Mouse (Mus musculus) 3134 (cell line): ENCODE measurements around the gene Kit.

Source experiments
- DNase-seq: peaks from one replicate; pipeline ENCODE4 v3.0.0-alpha.2; 2011; ENCODE audit warnings: low spot score; ENCODE audit not compliant: insufficient read length; ENCODE audit errors: extremely low read depth

Gene Kit

DNA sequence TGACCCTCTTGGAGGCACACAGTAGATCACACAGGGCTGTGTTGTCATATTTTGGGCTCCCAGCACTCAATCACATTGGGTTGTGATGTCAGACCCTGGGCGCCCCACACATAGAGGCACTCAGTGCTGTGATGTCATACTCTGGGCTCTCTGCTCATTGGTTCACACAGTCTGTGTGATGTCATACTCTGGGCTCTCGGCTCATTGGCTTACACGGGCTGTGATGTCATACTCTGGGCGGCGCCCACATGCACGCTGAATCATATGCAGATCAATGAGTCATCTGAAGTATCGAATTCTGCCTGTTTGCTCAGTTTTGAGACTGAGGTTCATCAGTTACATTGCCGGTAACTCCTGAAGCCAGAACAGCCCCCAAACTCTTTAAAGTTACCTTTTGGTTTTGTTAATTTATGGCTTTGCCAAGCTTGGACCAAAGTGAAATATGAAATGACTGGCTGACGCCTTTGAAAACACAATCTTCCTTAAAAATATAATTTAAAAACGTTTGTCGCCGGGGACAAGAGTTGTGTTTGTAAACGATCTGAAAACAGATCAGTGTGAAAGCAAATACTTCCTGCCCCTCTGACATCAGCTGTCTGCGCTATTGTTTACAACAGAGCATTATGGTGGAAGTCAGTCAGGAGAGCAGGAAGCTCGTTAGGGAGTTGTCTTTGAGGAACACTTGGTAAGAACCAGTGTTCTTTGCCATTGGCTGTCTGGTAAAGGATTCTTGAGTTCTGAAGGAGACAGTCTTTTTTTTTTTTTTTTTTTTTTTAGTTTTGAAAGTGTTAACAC, 15.0 kb downstream of the Kit start:
- no peak for DNase-seq

DNA sequence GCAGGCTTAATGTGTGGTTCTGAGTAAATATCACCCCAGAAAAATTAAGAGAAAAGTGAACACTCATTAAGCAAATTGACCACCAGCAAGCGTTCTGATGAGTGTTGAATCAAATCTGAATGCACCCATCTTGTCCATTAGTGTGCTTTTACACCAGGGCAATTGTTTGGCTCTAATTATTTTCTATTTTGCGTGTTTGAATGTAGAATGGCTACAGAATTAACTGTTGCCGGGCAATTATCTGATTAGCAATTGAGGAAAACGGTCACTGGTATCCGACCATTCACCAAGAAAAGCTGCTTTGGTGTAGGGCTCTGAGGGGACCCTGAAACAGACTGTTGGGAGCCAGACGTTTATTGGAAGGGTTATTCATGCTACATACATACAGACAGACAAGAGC, 16.2 kb downstream of the Kit start:
- no peak for DNase-seq

DNA sequence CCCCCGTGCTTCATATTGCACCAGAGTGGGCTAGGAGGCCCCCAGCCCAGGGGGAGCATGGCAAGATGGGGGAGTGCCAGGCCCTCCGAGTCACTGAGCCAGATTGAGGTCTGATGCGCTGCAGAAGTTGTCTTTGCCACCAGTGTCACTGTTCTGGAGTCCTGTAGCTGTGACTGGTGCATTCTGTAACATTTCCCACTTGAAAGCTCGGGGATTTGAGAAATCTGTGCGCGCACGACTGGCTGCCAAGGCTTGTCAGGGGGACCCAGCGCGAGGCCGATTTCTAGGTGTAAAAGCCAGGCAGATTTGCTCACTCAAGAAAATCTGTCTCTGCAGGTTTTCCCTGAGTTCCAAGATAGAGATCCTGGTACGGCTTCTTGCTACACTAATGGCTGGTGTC, 16.9 kb downstream of the Kit start:
- no peak for DNase-seq

DNA sequence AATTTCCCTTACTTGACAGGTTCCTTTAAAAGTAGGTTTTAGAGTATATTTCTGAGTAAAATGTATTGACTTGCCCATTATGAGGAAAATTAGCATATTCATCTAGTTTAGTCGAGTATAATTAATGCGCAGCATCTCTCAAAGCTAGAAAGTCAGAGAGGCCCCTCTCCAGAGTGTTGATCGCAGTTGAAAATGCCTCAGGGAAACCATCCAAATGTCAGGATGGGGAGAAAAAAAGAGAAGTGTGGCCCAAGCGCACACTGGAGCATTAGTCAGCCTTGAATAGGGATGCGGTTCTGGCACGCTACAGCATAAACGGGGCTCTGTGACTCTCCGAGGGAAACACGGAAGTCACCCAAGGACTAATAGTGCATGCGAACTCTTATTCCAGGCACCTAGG, 20.6 kb downstream of the Kit start:
- DNase-seq = no peak

DNA sequence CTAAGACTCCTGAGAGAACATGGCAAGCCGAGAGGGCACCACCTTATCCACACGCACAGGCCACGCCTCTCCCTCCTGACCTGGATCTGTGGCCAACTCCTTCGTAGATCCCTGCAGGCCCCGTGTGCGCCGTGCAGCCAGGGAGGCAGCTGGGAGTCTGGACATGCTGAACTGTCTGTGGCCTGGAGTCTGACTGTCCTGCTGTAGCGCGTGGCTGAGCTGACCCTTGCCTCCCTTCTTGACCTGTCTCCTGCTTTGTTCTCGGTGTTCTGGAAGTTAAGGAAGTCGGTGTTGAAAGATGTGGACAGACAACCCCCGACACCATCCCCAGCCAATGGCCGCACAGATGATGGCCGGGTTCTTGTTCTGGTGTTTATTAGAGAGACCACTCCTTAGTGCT, 21.5 kb downstream of the Kit start:
- DNase-seq = no peak

DNA sequence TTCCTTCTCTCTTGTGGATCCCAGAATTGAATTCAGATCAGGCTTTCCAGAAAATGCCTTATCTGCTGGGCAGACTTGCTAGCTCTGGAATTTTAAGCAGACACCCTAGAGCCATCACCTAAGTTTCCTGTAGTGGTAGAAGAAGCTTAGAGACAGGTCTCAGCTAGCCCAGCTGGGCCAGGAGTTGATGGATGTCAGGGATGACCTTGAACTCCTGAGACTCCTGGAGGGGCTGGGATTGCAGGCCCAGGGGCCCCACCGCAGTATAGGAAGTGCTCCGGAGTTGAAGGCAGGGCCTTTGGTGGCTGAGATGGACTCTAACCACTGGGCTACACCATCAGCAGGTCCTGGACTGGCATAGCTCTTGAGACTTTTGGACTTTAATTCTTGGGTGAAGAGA, 22.6 kb downstream of the Kit start:
- DNase-seq = no peak

DNA sequence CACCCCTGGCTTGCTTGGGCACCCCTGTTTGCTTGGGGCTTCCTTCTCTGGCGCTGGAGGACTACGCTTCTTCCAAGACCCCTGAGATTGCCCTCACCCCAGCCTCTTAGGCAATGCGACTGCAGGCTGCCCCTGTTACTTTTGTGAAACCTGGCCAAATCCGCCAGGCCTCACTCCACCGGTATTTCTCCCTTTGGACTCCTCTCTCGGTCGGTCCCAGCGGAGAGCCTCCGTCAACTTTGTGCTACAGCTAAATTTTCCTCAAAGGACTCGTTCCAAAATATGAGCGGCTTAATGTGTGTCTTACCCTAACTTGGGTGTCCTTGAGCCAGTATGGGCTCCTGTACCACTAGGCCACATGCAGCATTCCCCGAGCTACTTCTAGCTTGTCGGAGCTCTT, 23.8 kb downstream of the Kit start:
- no peak for DNase-seq

DNA sequence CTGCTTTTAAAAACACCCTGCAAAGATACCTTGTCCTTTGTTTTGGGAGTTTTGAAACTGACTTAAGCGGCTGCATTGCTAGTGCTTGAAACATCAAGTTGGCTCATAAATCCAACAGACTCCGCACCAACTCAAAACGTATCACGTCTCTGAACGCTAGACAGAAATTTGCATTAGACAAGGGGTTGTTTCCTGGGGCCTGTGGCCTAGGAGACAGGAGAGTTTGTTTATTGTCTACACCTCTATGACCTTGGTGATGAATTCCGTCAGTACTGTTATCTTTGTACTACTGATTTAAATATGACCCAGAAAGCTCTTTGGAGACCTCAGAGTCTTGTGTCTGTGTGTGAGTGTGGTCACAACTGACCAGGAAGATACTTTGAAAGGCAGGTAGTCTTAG, 25.3 kb downstream of the Kit start:
- DNase-seq = no peak

DNA sequence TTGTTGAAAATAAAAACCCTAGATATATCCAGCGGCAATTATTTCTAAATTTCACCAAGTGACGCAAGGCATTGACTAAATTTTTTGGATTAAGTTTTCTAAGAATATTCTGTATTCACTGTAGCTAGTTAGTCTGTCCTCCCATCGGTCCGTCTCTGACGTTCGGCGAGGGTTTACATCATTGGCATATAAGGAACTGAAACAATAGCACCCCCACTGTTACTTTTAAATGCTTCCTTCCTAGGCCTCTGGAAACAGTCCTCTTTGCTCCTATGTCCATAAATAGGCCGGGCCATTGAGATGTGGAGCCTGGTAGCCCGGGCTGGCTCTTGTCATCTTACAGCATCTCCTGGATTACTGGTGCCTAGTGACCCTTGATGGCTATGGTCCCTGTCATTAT, 29.5 kb downstream of the Kit start:
- DNase-seq = no peak

DNA sequence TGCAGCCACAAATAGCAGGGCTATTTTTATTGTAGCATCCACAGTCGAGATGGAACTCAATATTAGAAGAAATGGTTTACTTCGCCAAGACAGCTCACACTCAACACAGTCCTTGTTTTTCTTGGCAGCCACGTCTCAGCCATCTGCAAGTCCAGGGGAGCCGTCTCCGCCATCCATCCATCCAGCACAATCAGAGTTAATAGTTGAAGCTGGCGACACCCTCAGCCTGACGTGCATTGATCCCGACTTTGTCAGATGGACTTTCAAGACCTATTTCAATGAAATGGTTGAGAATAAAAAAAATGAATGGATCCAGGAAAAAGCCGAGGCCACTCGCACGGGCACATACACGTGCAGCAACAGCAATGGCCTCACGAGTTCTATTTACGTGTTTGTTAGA, 32.2 kb downstream of the Kit start:
- no peak for DNase-seq

DNA sequence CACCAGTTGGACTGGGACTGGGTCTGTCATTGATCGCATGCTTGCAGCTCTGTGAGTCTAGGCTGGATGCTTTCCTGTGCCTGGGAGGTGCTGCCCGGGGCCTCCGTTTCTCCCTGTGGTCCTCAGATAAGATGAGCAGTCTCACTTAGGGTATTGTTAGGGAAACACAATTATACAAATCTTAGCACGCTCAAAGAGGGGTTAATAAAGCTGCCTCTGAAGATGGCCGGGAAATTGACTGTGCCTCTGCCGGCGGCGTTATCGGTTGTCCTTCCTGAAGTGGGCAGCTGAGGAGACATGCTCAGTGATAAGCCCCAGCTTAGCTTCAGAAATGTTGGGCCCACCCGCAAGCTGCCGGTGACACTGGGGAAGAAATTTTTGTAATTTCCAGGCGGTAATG, 33.3 kb downstream of the Kit start:
- DNase-seq = no peak

DNA sequence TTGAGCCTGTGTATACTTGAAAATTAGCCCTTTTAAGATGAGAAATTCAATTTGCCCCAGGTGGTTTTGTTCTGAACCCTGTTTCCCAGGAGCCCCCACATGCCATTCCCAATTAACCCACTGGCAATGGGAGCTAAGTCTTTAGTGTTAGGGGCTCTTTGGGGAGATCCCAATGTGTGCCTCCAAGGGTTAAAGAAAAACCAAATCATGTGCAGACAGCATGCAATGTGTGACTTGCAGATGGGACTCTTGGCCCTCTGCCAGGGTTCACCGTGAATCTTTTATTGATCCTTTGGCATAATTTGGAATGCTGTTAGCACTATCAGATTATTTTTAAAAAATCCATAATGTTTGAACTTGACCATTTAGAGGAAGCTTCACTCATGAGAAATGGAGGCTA, 37.7 kb downstream of the Kit start:
- DNase-seq = no peak

DNA sequence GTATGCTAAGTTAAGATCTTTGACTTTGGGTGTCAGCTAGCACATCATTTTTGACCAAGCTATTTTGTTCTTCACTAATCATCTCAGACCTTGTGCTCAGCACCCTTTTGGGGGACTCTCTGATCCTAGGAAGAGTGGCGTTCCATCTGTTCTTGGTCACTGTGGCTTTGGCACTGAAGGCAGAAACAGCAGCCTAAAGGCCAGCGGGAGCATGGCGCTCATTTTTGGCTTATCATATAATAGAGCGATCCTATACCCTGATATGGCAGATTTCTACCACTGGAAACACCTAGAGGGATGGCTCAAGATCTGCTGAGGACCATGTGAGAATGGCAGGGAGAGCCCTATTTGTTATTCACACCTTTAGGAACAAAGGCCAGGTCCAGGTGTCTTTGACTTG, 38.2 kb downstream of the Kit start:
- DNase-seq = no peak

DNA sequence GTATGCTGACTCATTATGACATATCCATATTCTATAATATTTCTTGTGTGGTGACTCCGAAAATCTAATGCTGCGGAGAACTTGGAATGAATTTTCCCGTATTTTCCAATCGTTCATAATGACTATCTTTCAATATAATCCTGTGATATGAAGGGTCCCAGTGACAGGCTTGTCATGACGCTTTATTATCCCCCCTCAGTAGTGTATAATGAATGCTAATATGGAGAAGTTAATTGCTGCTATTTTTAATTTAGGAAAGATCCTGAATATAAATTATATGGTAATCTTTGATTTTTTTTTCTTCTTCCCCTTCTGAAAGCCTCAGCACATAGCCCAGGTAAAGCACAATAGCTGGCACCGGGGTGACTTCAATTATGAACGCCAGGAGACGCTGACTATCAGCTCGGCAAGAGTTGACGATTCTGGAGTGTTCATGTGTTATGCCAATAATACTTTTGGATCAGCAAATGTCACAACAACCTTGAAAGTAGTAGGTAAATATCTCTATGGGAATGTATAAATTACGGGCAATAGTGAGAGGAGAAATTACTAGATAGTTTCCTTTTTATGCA, 40.4 kb downstream of the Kit start:
- no peak for DNase-seq

DNA sequence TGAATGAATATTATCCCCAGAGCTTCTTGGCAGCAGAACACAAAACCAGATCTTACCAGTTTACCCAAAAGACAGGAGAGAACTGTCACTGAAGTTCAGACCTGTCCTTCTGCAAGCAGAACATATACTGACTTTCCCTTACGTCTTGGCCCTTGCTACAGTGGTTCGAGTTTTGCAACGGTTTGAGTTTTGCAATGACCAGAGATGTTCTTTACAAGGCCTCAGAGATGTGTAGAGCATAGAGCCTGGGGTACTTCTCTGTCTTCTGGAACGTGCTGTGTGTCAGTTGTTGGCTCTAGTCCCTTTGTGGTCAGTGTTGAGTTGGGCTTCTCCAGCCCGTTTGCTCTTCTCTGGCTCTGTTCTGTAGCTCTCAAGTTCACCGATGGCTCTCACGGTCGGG, 40.9 kb downstream of the Kit start:
- DNase-seq = no peak

DNA sequence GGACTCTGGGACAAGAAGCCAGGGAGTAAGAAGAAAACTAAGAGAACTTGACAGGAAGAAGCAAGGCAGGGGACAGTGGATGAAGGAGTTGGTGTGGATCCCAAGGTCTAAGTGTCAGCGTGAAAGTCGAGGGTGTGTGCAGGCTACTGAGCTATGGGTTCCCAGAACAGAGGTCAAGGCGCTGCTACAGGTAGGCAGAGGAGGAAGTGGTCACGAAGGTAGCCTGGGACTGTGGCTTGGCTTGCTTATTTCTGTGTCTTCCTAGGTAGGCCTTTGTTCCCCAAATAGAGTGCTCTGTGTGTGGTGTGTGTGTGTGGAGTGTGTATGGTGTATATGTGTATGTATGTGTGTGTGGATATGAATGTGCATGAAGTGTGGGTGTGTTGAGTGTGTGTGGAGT, 47.7 kb downstream of the Kit start:
- no peak for DNase-seq

DNA sequence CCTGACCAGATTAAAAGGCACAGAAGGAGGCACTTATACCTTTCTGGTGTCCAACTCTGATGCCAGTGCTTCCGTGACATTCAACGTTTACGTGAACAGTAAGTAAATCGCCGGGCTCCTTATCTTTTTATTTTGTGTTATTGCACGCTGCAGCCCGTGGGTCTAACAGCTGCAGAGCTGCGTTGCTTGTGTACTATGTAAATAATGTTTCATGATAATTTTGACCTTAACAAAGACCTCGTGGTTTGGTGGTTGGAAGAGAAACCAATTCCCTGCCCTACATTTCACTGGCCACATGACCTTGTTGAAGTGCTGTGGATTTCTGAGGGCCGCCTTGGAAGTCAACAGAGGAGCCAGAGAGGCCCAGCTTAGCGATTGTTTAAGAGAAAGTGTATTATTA, 48.3 kb downstream of the Kit start:
- DNase-seq = no peak

DNA sequence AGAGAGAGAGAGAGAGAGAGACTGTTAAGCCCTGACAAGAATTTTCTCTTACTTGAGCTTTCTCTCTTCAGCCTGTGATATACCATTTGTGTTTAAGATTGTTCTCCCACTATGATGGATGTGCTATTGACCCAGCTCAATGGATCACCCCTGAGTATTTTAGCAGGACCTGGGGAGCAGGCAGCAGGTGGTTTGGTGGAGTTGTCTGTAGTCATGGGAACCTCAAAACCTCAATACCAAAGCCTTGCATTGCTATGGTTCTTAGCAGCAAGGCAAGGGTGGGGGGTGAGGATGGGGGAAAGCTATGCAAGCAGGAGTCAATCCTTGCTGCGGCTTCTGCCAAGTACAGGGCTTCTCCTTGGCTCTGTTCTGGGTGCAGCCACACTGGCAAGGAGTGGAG, 48.8 kb downstream of the Kit start:
- DNase-seq = no peak

DNA sequence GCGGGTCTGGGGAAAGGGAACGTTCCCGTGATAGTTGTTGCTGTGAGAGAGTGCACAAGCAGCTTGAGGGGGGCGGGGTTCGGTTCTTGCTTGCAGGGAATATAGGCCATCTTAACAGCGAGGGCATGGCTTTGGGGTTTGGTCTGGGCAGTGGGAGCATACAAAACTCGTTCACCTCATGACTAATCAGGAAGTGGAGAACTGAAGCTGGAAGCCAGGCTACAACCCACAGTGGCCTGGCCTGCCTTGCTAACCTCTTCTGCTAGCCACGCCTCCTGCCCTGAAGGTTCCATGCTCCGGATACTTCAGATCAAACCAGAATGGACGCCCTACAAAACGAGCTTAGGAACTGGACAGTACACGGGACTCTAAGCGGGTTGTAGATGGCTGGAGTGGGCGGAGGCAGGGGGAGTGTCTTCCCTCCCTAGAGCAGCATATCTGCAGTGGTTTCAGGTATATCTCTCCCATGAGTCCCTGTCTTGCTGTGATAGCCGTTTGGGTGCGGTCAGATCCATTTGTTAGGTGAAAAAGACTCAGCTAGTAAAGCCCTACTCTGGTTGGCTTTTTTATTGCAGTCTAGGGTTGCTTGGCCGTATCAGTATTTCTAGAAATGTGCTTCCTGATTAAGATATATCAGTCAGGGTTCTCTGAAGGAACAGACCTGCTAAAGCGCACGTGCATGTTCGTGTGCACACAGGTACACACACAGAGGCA, 49.4 kb downstream of the Kit start:
- no peak for DNase-seq

DNA sequence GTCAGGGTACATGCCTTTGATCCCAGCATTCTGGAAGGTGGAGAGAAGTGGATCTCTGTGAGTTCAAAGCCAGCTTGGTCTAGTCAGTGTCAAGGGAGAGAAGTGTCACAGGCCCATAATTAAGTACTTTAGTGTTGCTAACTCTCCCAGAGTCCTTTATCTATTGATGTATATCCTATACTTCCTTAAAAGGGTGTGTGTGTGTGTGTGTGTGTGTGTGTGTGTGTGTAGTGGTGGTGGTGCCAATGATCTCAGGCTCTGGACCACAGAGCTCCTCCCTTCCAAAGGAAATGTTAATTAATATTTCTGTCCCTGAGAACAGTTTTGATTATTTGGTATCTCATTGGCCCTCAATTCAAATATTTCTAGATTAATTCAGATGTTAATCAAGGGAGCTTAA, 50.3 kb downstream of the Kit start:
- no peak for DNase-seq

DNA sequence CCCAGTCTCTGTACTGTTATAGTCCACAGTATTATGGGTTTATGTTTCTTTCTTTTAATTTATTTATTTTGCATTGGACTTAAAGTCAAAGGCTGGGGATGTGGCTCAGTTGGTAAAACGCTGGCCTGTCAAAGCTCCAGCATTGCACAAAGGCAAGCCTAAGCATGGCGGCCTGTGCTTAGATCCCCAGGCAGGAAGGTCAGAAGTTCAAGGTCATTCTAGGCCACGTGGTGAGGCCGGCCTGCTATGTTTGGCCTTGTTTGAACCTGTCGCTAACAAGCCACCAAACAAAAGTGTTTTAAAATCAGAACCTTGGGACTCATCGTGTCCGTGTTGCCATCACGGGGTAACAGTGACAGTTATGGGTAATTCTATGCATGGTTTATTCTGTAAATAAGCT, 51.6 kb downstream of the Kit start:
- DNase-seq = no peak

DNA sequence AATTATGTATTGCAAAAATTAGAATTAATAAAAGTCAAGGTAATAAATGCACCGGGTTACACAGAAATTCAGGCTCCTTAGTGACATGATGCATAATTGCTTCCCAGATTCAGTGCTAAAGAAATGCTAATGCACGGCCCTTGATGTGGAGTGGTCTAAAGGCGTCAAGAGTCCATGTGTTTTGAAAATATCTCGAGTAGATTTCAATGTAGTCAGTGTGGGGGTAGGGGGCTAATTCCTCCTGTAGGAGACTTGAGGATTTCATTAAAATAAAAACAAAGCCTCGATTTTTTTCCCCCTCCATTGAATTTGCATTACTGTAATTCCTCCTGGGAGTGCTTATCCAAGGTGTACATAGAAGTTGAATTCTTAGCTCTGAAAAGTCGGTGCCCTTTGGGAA, 52.0 kb downstream of the Kit start:
- DNase-seq = no peak
